Mouse (Mus musculus): ENCODE data around the gene Rad51b. TPM values are rescaled to one million over a fixed set of nuclear protein-coding genes. Genes with fewer than 3 reads are reported as not detected.
A peak's percentile ranks its signal among the peaks of the same experiment; 100 is the strongest.

Rad51b gene
- polyA plus RNA-seq, 1 experiment from 2014 or later = 6.4 TPM

GRCm38 (mm10) chr12:79854507-79854906, 557.4 kb downstream of the Rad51b start:
- Histone ChIP-seq H3K9me3 (no peaks in the 10 kb centered on the region; the same call in 1 of the 2 replicates), H3K4me3 (no peak overlapping the region), H3K27ac (replicated peaks) (0 out of 2 replicates have a peak overlapping the region, but pooled peaks have one; percentile 16), H3K36me3 (replicated peaks) (no peaks in the 10 kb centered on the region), H3K4me1 (peaks cover 69% of the 10 kb centered on the region), H3K27me3 (replicated peaks; ENCODE audit: low read depth, poor library complexity, severe bottlenecking) (no peaks in the 10 kb centered on the region)
- WGBS = 89% methylated on average over 2 of the region's 2 CpGs
- DNase-seq (ENCODE audit: low spot score) = no peak

GRCm38 (mm10) chr12:79856116-79856909, 559.2 kb downstream of the Rad51b start:
- Histone ChIP-seq H3K9me3 (no peaks in the 10 kb centered on the region; the same call in 1 of the 2 replicates), H3K27ac (replicated peaks) (peak overlapping the region; percentile 72), H3K4me1 (peaks cover 79% of the 10 kb centered on the region), H3K27me3 (replicated peaks; ENCODE audit: low read depth, poor library complexity, severe bottlenecking) (no peaks in the 10 kb centered on the region), H3K36me3 (replicated peaks) (no peaks in the 10 kb centered on the region), H3K4me3 (no peak overlapping the region)
- DNase-seq (ENCODE audit: low spot score) = no peak
- WGBS = 88% methylated on average over 11 of the region's 11 CpGs

- Histone ChIP-seq H3K27ac (replicated peaks) (peak overlapping the region; percentile 81), H3K9me3 (peaks cover 2% of the 10 kb centered on the region; the same call in 1 of the 2 replicates), H3K4me1 (peaks cover 74% of the 10 kb centered on the region), H3K4me3 (no peak overlapping the region), H3K36me3 (replicated peaks) (no peaks in the 10 kb centered on the region), H3K27me3 (replicated peaks; ENCODE audit: low read depth, poor library complexity, severe bottlenecking) (no peaks in the 10 kb centered on the region)
- DNase-seq (ENCODE audit: low spot score) = no peak
- WGBS = 75% methylated on average over 6 of the region's 6 CpGs
Observed at GRCm38 (mm10) chr12:79857704-79858103, 560.6 kb downstream of the Rad51b start.

- peak; percentile 8 for DNase-seq (ENCODE audit: low spot score)
- peak overlapping the region; percentile 81 for H3K27ac ChIP-seq (replicated peaks)
- 0 out of 2 replicates have a peak, but pooled peaks cover 2% of the 10 kb centered on the region for H3K9me3 ChIP-seq
- no peaks in the 10 kb centered on the region for H3K27me3 ChIP-seq (replicated peaks; ENCODE audit: low read depth, poor library complexity, severe bottlenecking)
- 70% methylated on average over 11 of the region's 11 CpGs for WGBS
- peaks cover 74% of the 10 kb centered on the region for H3K4me1 ChIP-seq
- H3K4me3 ChIP-seq = no peak overlapping the region
- H3K36me3 ChIP-seq (replicated peaks) = no peaks in the 10 kb centered on the region
Observed at GRCm38 (mm10) chr12:79858336-79858735, 561.3 kb downstream of the Rad51b start.

- Histone ChIP-seq H3K27ac (replicated peaks) (peak overlapping the region; percentile 81), H3K4me3 (no peak overlapping the region), H3K36me3 (replicated peaks) (no peaks in the 10 kb centered on the region), H3K9me3 (0 out of 2 replicates have a peak, but pooled peaks cover 2% of the 10 kb centered on the region), H3K4me1 (peaks cover 72% of the 10 kb centered on the region), H3K27me3 (replicated peaks; ENCODE audit: low read depth, poor library complexity, severe bottlenecking) (no peaks in the 10 kb centered on the region)
- DNase-seq (ENCODE audit: low spot score) = peak; percentile 76
- WGBS = 14% methylated on average over 14 of the region's 14 CpGs
Observed at GRCm38 (mm10) chr12:79859354-79860247, 562.5 kb downstream of the Rad51b start.

GRCm38 (mm10) chr12:79860248-79860555, 563.1 kb downstream of the Rad51b start:
- Histone ChIP-seq H3K9me3 (0 out of 2 replicates have a peak, but pooled peaks cover 2% of the 10 kb centered on the region), H3K27ac (replicated peaks) (peak overlapping the region; percentile 81), H3K27me3 (replicated peaks; ENCODE audit: low read depth, poor library complexity, severe bottlenecking) (no peaks in the 10 kb centered on the region), H3K4me1 (peaks cover 73% of the 10 kb centered on the region), H3K4me3 (no peak overlapping the region), H3K36me3 (replicated peaks) (no peaks in the 10 kb centered on the region)
- WGBS = 76% methylated on average over 2 of the region's 2 CpGs
- DNase-seq (ENCODE audit: low spot score) = no peak

Other genes starting within 250 kb of the Rad51b start
- 32.7 and 33.4 TPM in 2 replicates for gene Pigh, start 207.6 kb upstream of the Rad51b start, polyA plus RNA-seq (2016; fragmentation: Nextera tagmentation; extraction: Ambion mirVana)
- gene Arg2, start 166.5 kb upstream of the Rad51b start, polyA plus RNA-seq (2016; fragmentation: Nextera tagmentation; extraction: Ambion mirVana) = 2.9 and 3.5 TPM in 2 replicates
- gene Vti1b, start 124.6 kb upstream of the Rad51b start, polyA plus RNA-seq (2016; fragmentation: Nextera tagmentation; extraction: Ambion mirVana) = 90.8 and 93.5 TPM in 2 replicates
- 20.7 and 24.1 TPM in 2 replicates for gene Rdh11, start 105.0 kb upstream of the Rad51b start, polyA plus RNA-seq (2016; fragmentation: Nextera tagmentation; extraction: Ambion mirVana)
- gene Rdh12, start 88.4 kb upstream of the Rad51b start, polyA plus RNA-seq (2016; fragmentation: Nextera tagmentation; extraction: Ambion mirVana) = 1.0 and 1.8 TPM in 2 replicates
- gene Zfyve26, start 978 bp upstream of the Rad51b start, polyA plus RNA-seq (2016; fragmentation: Nextera tagmentation; extraction: Ambion mirVana) = 15.2 and 16.5 TPM in 2 replicates

Data from embryonic facial prominence, embryonic 10.5 days (tissue).